Mouse (Mus musculus) brain, adult 2 months (tissue): ENCODE data around the gene Tom1l1.

Experiments used
- DNase-seq: peaks from one replicate; pipeline ENCODE4 v3.0.0; 2011; ENCODE audit warnings: low read depth, low spot score

The Tom1l1 gene

GRCm38 (mm10) chr11:90616431-90616830 lies 71.7 kb downstream of the Tom1l1 start:
- DNase-seq: peak; percentile 40

GRCm38 (mm10) chr11:90614743-90615142 lies 73.4 kb downstream of the Tom1l1 start:
- no peak for DNase-seq

GRCm38 (mm10) chr11:90612118-90612517 lies 76.0 kb downstream of the Tom1l1 start:
- DNase-seq: no peak

- DNase-seq: no peak
Measured at GRCm38 (mm10) chr11:90603066-90603465, 85.1 kb downstream of the Tom1l1 start.

GRCm38 (mm10) chr11:90595826-90596225 lies 92.3 kb downstream of the Tom1l1 start:
- DNase-seq: no peak
